Mouse (Mus musculus) telencephalon, adult 2 months (tissue): Measurements from ENCODE around the gene Prkcb.
A peak's percentile ranks its signal among the peaks of the same experiment; 100 is the strongest.

Experiments used
- DNase-seq: peaks from one replicate; pipeline ENCODE4 v3.0.0-alpha.2; 2011; ENCODE audit warnings: low read depth, low spot score

The Prkcb gene

GRCm38 (mm10) chr7:122460020-122460419 lies 171.5 kb downstream of the Prkcb start:
- DNase-seq: no peak

- no peak for DNase-seq
Observed at GRCm38 (mm10) chr7:122465823-122466549, 177.4 kb downstream of the Prkcb start.

- DNase-seq: no peak
Observed at GRCm38 (mm10) chr7:122466722-122467121, 178.2 kb downstream of the Prkcb start.

GRCm38 (mm10) chr7:122467831-122468230 lies 179.3 kb downstream of the Prkcb start:
- no peak for DNase-seq

GRCm38 (mm10) chr7:122470370-122471280 lies 182.1 kb downstream of the Prkcb start:
- no peak for DNase-seq

GRCm38 (mm10) chr7:122472223-122472622 lies 183.7 kb downstream of the Prkcb start:
- no peak for DNase-seq

- no peak for DNase-seq
Observed at GRCm38 (mm10) chr7:122475038-122475437, 186.5 kb downstream of the Prkcb start.

- DNase-seq: no peak
Observed at GRCm38 (mm10) chr7:122476697-122477096, 188.1 kb downstream of the Prkcb start.

- no peak for DNase-seq
Observed at GRCm38 (mm10) chr7:122477118-122477517, 188.6 kb downstream of the Prkcb start.

- DNase-seq: peak; percentile 55
Observed at GRCm38 (mm10) chr7:122477566-122478564, 189.3 kb downstream of the Prkcb start.

GRCm38 (mm10) chr7:122483949-122484348 lies 195.4 kb downstream of the Prkcb start:
- DNase-seq: no peak

GRCm38 (mm10) chr7:122487929-122488571 lies 199.5 kb downstream of the Prkcb start:
- no peak for DNase-seq

GRCm38 (mm10) chr7:122492041-122492440 lies 203.5 kb downstream of the Prkcb start:
- no peak for DNase-seq

- DNase-seq: no peak
Observed at GRCm38 (mm10) chr7:122492936-122493335, 204.4 kb downstream of the Prkcb start.

GRCm38 (mm10) chr7:122494088-122494487 lies 205.5 kb downstream of the Prkcb start:
- no peak for DNase-seq

- DNase-seq: no peak
Observed at GRCm38 (mm10) chr7:122497516-122497915, 209.0 kb downstream of the Prkcb start.

GRCm38 (mm10) chr7:122498461-122498860 lies 209.9 kb downstream of the Prkcb start:
- DNase-seq: no peak

- DNase-seq: no peak
Observed at GRCm38 (mm10) chr7:122499743-122500597, 211.4 kb downstream of the Prkcb start.

- no peak for DNase-seq
Observed at GRCm38 (mm10) chr7:122506467-122506866, 217.9 kb downstream of the Prkcb start.

GRCm38 (mm10) chr7:122509903-122510302 lies 221.4 kb downstream of the Prkcb start:
- DNase-seq: no peak
